Mouse (Mus musculus): ENCODE measurements at regions not wholly inside any gene's neighbourhood (a gene's known extent, or its start where the extent isn't known, plus 50 kb on each side); places are given as distances from the start of the nearest gene placed in this dataset.

DNA sequence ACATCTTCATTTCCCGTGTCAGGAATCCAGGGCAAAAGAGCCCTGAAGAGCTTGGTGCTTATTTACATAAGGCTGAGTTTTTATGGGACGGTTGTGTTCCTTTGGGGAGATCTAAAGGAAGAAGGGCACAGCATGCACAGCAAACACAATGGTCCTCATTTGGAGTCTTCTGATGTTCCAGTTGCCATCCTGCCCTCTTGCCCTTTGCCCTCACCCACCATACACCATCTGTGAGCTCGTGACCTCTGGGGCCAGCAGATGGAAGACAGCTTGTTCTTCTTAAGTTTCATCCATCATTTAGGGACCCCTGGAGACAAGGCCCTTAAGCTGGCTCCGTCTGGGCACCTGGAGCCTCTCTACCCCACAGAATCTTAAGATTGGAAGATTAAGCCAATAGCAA, 121.9 kb upstream of the Cadm1 start:
- no peak for TF ChIP-seq EP300 (IDR thresholded peaks at IDR 0.05; ENCODE audit: low read depth)
- TF ChIP-seq CTCF (IDR thresholded peaks at IDR 0.05; ENCODE audit: low read depth), result no peak
